Mouse (Mus musculus) CH12.LX (cell line): Measurements from ENCODE around the gene Clmn. TPM values are rescaled to one million over a fixed set of nuclear protein-coding genes. Genes with fewer than 3 reads are reported as not detected.

Experiments
- DNase-seq: peaks from one replicate; pipeline ENCODE4 v3.0.0-alpha.2; 2013; ENCODE audit errors: extremely low read depth
- H3K27ac ChIP-seq: 2 replicates; pipeline ENCODE4 v1.5.1; 2012; ENCODE audit warnings: low read depth, mild to moderate bottlenecking, control low read depth, moderate library complexity; ENCODE audit not compliant: insufficient read depth
- H3K27me3 ChIP-seq: replicated peaks from 2 replicates; pipeline ENCODE3; 2012; ENCODE audit warnings: inconsistent platforms
- H3K36me3 ChIP-seq, 2 experiments: replicated peaks in 1 of 2; 2 replicates each; pipeline versions ENCODE3 to v1.6.1; 2012; ENCODE audit warnings: inconsistent platforms in 1 of 2, low read length in 1 of 2, mild to moderate bottlenecking in 1 of 2, mixed read lengths in 1 of 2, moderate library complexity in 1 of 2; ENCODE audit not compliant: control insufficient read depth in 1 of 2, insufficient read depth in 1 of 2
- H3K4me1 ChIP-seq, 2 experiments: 2 replicates each; pipeline ENCODE4 v1.6.1; 2012; ENCODE audit warnings: inconsistent platforms in 1 of 2, moderate library complexity in 1 of 2; ENCODE audit not compliant: insufficient read depth in 2 of 2, control insufficient read depth in 1 of 2
- H3K4me2 ChIP-seq: 2 replicates; pipeline ENCODE4 v1.6.1; 2012; ENCODE audit warnings: low read depth, mild to moderate bottlenecking, control low read depth; ENCODE audit not compliant: poor library complexity, insufficient read depth, severe bottlenecking
- H3K4me3 ChIP-seq, 3 experiments: fragments of 150-350 bp in 1 of 3; sonication (generic) in 1 of 3; replicated peaks in 1 of 3; 2 replicates each; pipeline versions ENCODE3 to v1.5.1; 2011 to 2012; ENCODE audit warnings: low read depth in 2 of 3, low read length in 2 of 3, mild to moderate bottlenecking in 2 of 3, moderate library complexity in 2 of 3, control low read depth in 1 of 3, improper control_type of control experiment in 1 of 3, inconsistent platforms in 1 of 3, mixed read lengths in 1 of 3; ENCODE audit not compliant: poor library complexity in 1 of 3
- H3K79me2 ChIP-seq: replicated peaks from 2 replicates; pipeline ENCODE4 v1.6.1; 2012; ENCODE audit warnings: mild to moderate bottlenecking, moderate library complexity; ENCODE audit not compliant: control insufficient read depth, poor library complexity, insufficient read depth, severe bottlenecking; ENCODE audit errors: extremely low read depth
- H3K9ac ChIP-seq: 2 replicates; pipeline ENCODE4 v1.6.1; 2012; ENCODE audit warnings: low read depth, mild to moderate bottlenecking, control low read depth, moderate library complexity; ENCODE audit not compliant: insufficient read depth
- H3K9me3 ChIP-seq: replicated peaks from 2 replicates; pipeline ENCODE3; 2012; ENCODE audit warnings: low read length, inconsistent platforms, mixed read lengths
- BHLHE40 ChIP-seq: IDR thresholded peaks from 2 replicates; pipeline ENCODE4 v1.6.1; 2011; ENCODE audit warnings: mild to moderate bottlenecking, low read depth, low read length, improper control_type of control experiment
- CHD1 ChIP-seq: IDR thresholded peaks from 2 replicates; pipeline ENCODE4 v1.6.1; 2012; ENCODE audit warnings: low read depth, low read length, improper control_type of control experiment, inconsistent platforms
- CHD2 ChIP-seq: IDR thresholded peaks from 2 replicates; pipeline ENCODE4 v1.6.1; 2011; ENCODE audit warnings: low read length, improper control_type of control experiment
- E2F4 ChIP-seq: IDR thresholded peaks from 2 replicates; pipeline ENCODE4 v1.6.1; 2011; ENCODE audit warnings: low read depth, low read length, improper control_type of control experiment; ENCODE audit not compliant: insufficient replicate concordance
- ELF1 ChIP-seq: IDR thresholded peaks from 2 replicates; pipeline ENCODE4 v1.6.1; 2014; ENCODE audit warnings: low read depth, mild to moderate bottlenecking, inconsistent platforms, low read length, improper control_type of control experiment
- HCFC1 ChIP-seq: IDR thresholded peaks from 2 replicates; pipeline ENCODE4 v1.6.1; 2012; ENCODE audit warnings: low read depth, mild to moderate bottlenecking, inconsistent platforms, low read length, improper control_type of control experiment
- IRF4 ChIP-seq: IDR thresholded peaks from 2 replicates; pipeline ENCODE4 v1.6.1; 2014; ENCODE audit warnings: low read depth, mild to moderate bottlenecking, inconsistent platforms, low read length, improper control_type of control experiment
- MAFK ChIP-seq: IDR thresholded peaks from 2 replicates; pipeline ENCODE4 v1.6.1; 2011; ENCODE audit warnings: low read length, improper control_type of control experiment; ENCODE audit not compliant: insufficient replicate concordance
- MAX ChIP-seq: IDR thresholded peaks from 2 replicates; pipeline ENCODE4 v1.6.1; 2011; ENCODE audit warnings: low read length, improper control_type of control experiment
- MXI1 ChIP-seq: IDR thresholded peaks from 2 replicates; pipeline ENCODE4 v1.6.1; 2011; ENCODE audit warnings: mild to moderate bottlenecking, low read depth, low read length, improper control_type of control experiment
- MYC ChIP-seq: IDR thresholded peaks from 2 replicates; pipeline ENCODE4 v1.6.1; 2011; ENCODE audit warnings: low read depth, mild to moderate bottlenecking, improper control_type of control experiment, low read length
- POLR2AphosphoS2 ChIP-seq: IDR thresholded peaks from 2 replicates; pipeline ENCODE4 v1.6.1; 2011; ENCODE audit warnings: low read depth, low read length, improper control_type of control experiment
- RAD21 ChIP-seq: IDR thresholded peaks from 2 replicates; pipeline ENCODE4 v1.6.1; 2011; ENCODE audit warnings: low read depth, mild to moderate bottlenecking, low read length, improper control_type of control experiment, moderate library complexity
- RCOR1 ChIP-seq: conservative IDR thresholded peaks from 2 replicates; pipeline ENCODE4 v1.6.1; 2012; ENCODE audit warnings: low read depth, mild to moderate bottlenecking, inconsistent platforms, low read length, improper control_type of control experiment
- TBP ChIP-seq: conservative IDR thresholded peaks from 2 replicates; pipeline ENCODE4 v1.6.1; 2011; ENCODE audit warnings: low read depth, low read length, improper control_type of control experiment
- USF1 ChIP-seq: IDR thresholded peaks from 2 replicates; pipeline ENCODE4 v1.6.1; 2014; ENCODE audit warnings: low read depth, mild to moderate bottlenecking, inconsistent platforms, low read length, improper control_type of control experiment
- ZNF384 ChIP-seq: IDR thresholded peaks from 2 replicates; pipeline ENCODE4 v1.6.1; 2012; ENCODE audit warnings: low read depth, low read length, improper control_type of control experiment, inconsistent platforms
- dilution Hi-C: fragments of 300-500 bp; cut with MboI; formaldehyde crosslinking; loops from 2 replicates; pipeline ENCODE4 v1.14.3; 2020; ENCODE audit warnings: low sequenced_read_pairs; ENCODE audit not compliant: extremely low pct_unique_long_range_greater_than_20kb, extremely low pct_ligation_motif_present
- in situ Hi-C: fragments of 300-500 bp; cut with MboI; formaldehyde crosslinking; loops from 3 replicates; pipeline ENCODE4 v1.14.3; 2019; ENCODE audit warnings: low sequenced_read_pairs, low pct_ligation_motif_present, low pct_unique_long_range_greater_than_20kb, mixed read lengths
- polyA plus RNA-seq: library from polyadenylated mRNA; unstranded; fragments of >175 nt; gene quantifications from 2 replicates; pipeline ENCODE4 v1.2.1, GENCODE M21; 2012; ENCODE audit warnings: low read depth; ENCODE audit not compliant: insufficient read length
- total RNA-seq, 2 experiments: library from RNA; depleted of rRNA; stranded (reverse); fragments of 300-350 nt in 1 of 2; fragments of >200 nt in 1 of 2; gene quantifications; 2 replicates each; pipeline ENCODE4 v1.2.3; 2012 to 2014

Gene Clmn
- total and polyA plus RNA-seq, 3 experiments, result not detected

DNA sequence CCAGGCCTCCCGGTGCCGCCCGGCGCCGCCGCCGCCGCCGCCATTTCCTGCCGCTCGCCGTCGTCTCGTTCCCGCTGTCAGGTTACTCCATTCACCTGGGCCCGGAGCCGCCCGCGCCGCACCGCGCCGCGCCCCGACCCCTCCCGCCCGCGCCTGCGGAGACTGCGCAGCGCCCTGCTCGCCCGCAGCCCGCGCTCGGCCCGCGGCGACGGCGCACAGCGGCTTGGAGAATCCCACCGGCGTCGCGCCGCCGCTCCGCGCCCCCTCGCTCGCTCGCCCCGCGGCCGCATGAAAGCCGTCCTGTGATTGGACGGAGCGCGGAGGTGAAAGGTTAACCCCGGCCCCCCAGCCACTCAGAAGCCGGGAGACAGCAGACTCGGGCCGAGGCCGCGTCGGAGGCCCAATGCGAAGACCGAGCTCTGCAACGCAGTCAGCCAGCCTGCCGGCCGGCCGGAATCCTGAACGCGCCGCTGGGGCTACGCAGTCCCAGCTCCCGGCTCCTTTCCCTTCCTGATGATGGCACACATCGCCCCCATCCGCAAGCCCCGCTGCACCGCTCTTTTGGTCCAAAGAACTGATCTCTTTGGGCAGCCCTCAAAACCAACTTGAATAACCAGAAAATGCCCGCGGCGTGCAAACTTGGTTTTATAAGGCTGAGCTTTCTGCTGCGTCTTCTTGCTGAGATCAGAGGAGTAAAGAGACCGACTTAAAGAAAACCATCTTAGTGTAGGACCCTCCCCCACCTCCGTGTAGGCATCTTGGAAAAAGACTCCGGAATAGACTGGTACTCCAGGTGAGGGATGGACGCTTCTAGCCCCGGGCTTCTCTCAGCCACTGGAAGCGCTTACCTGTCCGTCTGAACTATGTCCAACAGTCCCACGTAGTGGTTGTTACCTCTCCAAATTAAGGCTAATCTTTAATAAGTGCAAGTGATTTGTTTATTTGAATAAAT lies 112.8 kb downstream of the Clmn start, which contains the start of gene Dicer1 (continued):
- TF ChIP-seq IRF4 (peak; percentile 31; the same call in 1 of the 2 replicates), ZNF384 (no peak), ELF1 (peak; percentile 45; the same call in 1 of the 2 replicates), TBP (peak; percentile 54; the same call in 1 of the 2 replicates), MAX (peak; percentile 57; the same call in 1 of the 2 replicates), MXI1 (peak; percentile 63; the same call in 1 of the 2 replicates), MYC (no peak), MAFK (no peak)

DNA sequence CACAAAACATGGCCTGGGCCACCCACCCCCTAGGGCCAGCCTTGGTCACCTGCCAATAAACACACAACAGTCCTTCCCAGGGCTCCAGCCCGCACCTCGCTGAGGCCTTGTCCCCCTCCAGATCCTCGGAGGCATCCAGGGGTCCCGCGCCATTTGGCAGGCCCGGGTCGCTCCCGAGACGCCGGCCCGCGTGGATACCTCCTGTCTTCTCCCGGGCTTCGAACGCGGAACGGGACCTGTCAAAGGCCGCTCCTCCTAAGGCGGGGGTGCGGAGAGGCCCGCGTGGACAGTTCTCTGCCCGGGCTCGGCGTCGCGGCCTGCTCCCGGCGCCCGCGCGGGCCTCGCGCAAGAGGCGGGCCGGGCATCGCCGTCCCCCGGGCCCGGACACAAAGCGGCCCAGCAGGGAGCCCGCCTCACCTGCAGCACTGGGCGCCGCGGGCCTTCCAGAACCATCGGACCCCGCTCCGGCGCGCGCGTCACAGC lies 113.5 kb downstream of the Clmn start:
- in situ Hi-C loops (loop anchor here (10.0 kb wide), 1 partner anchor 183 kb away; no protein-coding TSS in a partner anchor), dilution Hi-C loops (no loop called here)
- DNase-seq, result no peak
- peak overlapping the region; percentile 75 to 84 (median 77) for H3K4me3 ChIP-seq
- no peak overlapping the region for H3K27ac ChIP-seq
- peak overlapping the region; percentile 33 for H3K4me2 ChIP-seq
- H3K27me3 ChIP-seq, result no peaks in the 10 kb centered on the region
- H3K9ac ChIP-seq, result peak overlapping the region; percentile 67
- H3K4me1 ChIP-seq, result peaks cover 8 to 34% of the 10 kb centered on the region in 2 experiments
- H3K79me2 ChIP-seq, result peaks cover 22% of the 10 kb centered on the region
- no peak for TF ChIP-seq MAFK
- TF ChIP-seq USF1, result no peak
- no peak for TF ChIP-seq E2F4
- no peak for TF ChIP-seq TBP
- no peak for TF ChIP-seq POLR2AphosphoS2
- TF ChIP-seq BHLHE40, result no peak
- no peak for TF ChIP-seq MYC
- no peak for TF ChIP-seq CHD1
- TF ChIP-seq MAX, result no peak
- H3K9me3 ChIP-seq, result no peaks in the 10 kb centered on the region
- H3K36me3 ChIP-seq, result peaks cover 0 to 21% of the 10 kb centered on the region in 2 experiments

DNA sequence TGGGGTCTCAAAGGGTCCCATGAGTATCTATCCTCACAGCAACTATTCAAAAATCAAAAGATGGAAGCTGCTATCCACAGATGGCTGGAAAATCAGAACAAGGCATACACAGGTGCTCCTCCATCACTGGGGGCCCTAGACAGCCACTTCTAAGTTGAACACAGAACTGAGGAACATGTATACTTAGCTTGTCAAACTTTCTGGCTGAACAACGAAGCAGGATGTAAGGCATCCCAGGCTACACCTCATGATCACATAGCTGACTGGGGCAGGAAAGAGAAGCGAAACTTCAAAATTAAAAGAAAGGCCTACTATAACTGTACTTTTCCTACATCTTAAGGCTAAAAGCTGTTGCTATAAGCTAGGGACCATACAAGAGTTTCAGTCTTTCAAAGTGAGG lies 115.9 kb downstream of the Clmn start:
- Histone ChIP-seq H3K4me1 (peaks cover 8 to 34% of the 10 kb centered on the region in 2 experiments), H3K79me2 (peaks cover 22% of the 10 kb centered on the region), H3K4me3 (no peak overlapping the region), H3K27ac (no peak overlapping the region), H3K36me3 (peaks cover 0 to 29% of the 10 kb centered on the region in 2 experiments), H3K9me3 (no peaks in the 10 kb centered on the region), H3K27me3 (no peaks in the 10 kb centered on the region), H3K9ac (no peak overlapping the region), H3K4me2 (no peak overlapping the region)
- no peak for DNase-seq
- dilution Hi-C loops (no loop called here), in situ Hi-C loops (loop anchor here (10.0 kb wide), 1 partner anchor 66 kb away; no protein-coding TSS in a partner anchor)
- TF ChIP-seq CHD2 (no peak), TBP (no peak), RAD21 (no peak), IRF4 (no peak), USF1 (no peak), HCFC1 (no peak), CHD1 (no peak), RCOR1 (no peak), MAX (no peak)
